Mouse (Mus musculus) limb, embryonic 15.5 days (tissue): ENCODE results near the gene Rheb. TPM values are rescaled to one million over a fixed set of nuclear protein-coding genes. Genes with fewer than 3 reads are reported as not detected.
"Not testable (repeated sequence)": the region's sequence is repeated elsewhere in the genome, so short reads cannot be mapped to it uniquely, and the experiment has no call there.

Source experiments
- ATAC-seq: fragments of 200-750 bp; cut with Nextera tagmentation; 2 replicates; pipeline ENCODE4 v1.8.0; 2017; ENCODE audit warnings: low read depth, moderate TSS enrichment; ENCODE audit not compliant: insufficient number of reproducible peaks, low FRiP score, low TSS enrichment
- H3K27ac ChIP-seq: fragments of 300-500 bp; sonication (generic); 2 replicates; pipeline ENCODE4 v1.5.1; 2015; ENCODE audit warnings: moderate library complexity, mild to moderate bottlenecking, inconsistent platforms
- H3K27me3 ChIP-seq: fragments of 300-500 bp; sonication (generic); 2 replicates; pipeline ENCODE4 v1.6.1; 2015; ENCODE audit warnings: inconsistent platforms
- H3K36me3 ChIP-seq: fragments of 300-500 bp; sonication (generic); 2 replicates; pipeline ENCODE4 v1.6.1; 2015; ENCODE audit warnings: inconsistent platforms
- H3K4me1 ChIP-seq: fragments of 300-500 bp; sonication (generic); 2 replicates; pipeline ENCODE4 v1.6.1; 2015; ENCODE audit warnings: inconsistent platforms
- H3K4me2 ChIP-seq: fragments of 300-500 bp; sonication (generic); 2 replicates; pipeline ENCODE4 v1.6.1; 2015; ENCODE audit warnings: mild to moderate bottlenecking, inconsistent platforms
- H3K4me3 ChIP-seq: fragments of 300-500 bp; sonication (generic); 2 replicates; pipeline ENCODE4 v1.5.1; 2015; ENCODE audit warnings: mild to moderate bottlenecking, inconsistent platforms
- H3K9ac ChIP-seq: fragments of 300-500 bp; sonication (generic); 2 replicates; pipeline ENCODE4 v1.6.1; 2015; ENCODE audit warnings: inconsistent platforms
- H3K9me3 ChIP-seq: fragments of 300-500 bp; sonication (generic); 2 replicates; pipeline ENCODE4 v1.6.1; 2016; ENCODE audit warnings: inconsistent platforms
- WGBS: fragments of 180-500 bp; shearing (Covaris S2); methylation state at CpG from one replicate; pipeline ENCODE4 v1.1.7; 2015; 5-methylcytosine and 5-hydroxymethylcytosine counted together
- polyA plus RNA-seq: library from polyadenylated mRNA; unstranded; fragments of >200 nt; fragmentation: Nextera tagmentation; extraction: Ambion mirVana; gene quantifications from 2 replicates; pipeline ENCODE4 v1.2.1, GENCODE M21; 2015

Rheb gene
- polyA plus RNA-seq, 1 experiment from 2014 or later, result 228 TPM

- no peak for ATAC-seq
- Histone ChIP-seq H3K36me3 (peaks cover 23% of the 10 kb centered on the region), H3K4me3 (no peak overlapping the region), H3K27me3 (no peaks in the 10 kb centered on the region), H3K9me3 (no peaks in the 10 kb centered on the region), H3K9ac (no peak overlapping the region), H3K27ac (no peak overlapping the region), H3K4me1 (no peaks in the 10 kb centered on the region), H3K4me2 (no peak overlapping the region)
- 78% methylated on average over 12 of the region's 12 CpGs for WGBS
These were observed 21.4 kb upstream of the Rheb start for GRCm38 (mm10) chr5:24863804-24864203.

DNA sequence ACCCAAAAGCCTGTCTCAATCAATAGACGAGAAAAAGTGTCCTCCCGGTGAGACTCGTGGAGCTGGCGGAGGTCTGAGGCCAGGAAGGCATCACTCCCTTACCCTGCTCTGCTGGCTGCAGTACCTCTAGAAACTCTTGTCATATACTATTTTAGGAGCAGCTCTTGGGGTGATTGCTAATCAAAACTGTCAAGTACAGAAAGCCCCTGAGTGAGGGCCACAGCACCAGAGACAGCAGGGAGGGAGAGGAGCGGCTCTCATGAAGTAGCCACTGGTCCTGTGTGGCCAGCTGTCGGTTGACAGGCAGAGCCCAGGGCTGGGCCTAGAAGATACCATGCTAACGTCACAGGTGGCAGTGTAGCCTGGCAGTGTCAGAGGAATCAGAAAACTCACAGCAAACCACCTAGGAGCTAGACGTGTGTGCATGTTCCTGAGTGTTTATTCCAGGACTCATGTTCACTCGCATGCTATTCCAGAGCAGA lies 19.1 kb upstream of the Rheb start:
- ATAC-seq, result no peak
- Histone ChIP-seq H3K27me3 (no peaks in the 10 kb centered on the region), H3K4me1 (no peaks in the 10 kb centered on the region), H3K27ac (peak overlapping the region; percentile 22; the same call in 1 of the 2 replicates), H3K4me3 (no peak overlapping the region), H3K9ac (no peak overlapping the region), H3K9me3 (no peaks in the 10 kb centered on the region), H3K36me3 (peaks cover 19% of the 10 kb centered on the region), H3K4me2 (no peak overlapping the region)
- WGBS, result 84% methylated on average over 9 of the region's 9 CpGs

DNA sequence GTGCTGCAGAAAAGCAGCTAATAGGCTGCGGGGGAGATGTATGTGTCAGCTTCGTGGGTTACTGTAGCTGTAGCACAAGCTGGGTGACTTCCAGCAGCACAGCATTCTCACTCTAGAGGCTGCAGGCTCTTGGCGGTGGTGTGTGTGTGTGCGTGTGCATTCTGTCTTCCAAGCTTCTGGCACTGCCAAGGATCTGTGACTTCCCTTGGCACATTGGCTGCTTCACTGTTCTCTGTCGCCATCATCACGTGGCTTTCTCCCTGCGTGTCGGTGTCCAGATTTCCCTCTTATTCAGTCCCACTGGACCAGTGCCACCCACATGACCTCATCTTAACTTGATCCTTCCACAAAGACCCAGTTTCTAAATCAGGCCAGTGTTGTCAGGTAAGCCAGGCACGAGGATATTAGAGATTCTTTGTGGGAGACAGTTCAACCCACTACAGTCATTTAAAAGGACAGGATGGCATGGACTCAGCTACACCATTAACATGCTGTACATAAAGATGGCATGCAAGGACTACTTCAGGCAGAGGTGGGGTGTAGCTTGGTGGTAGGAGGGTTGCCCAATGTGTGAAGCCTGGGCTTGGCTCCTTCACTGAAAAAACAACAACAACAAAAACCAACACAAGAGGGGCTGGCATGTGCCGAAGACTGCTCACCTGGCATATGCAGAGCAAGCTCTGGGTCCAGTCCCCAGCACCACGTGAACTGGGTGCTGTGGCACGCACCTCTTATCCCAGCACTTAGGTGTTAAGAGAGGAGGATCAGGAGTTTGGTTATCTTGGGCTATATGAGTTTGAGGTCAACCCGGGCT lies 18.4 kb upstream of the Rheb start:
- WGBS, result 74% methylated on average over 13 of the region's 13 CpGs
- H3K4me1 ChIP-seq, result no peaks in the 10 kb centered on the region
- H3K27me3 ChIP-seq, result no peaks in the 10 kb centered on the region
- H3K4me2 ChIP-seq, result no peak overlapping the region
- H3K27ac ChIP-seq, result no peak overlapping the region
- no peaks in the 10 kb centered on the region for H3K9me3 ChIP-seq
- no peak overlapping the region for H3K4me3 ChIP-seq
- peaks cover 16% of the 10 kb centered on the region for H3K36me3 ChIP-seq
- no peak overlapping the region for H3K9ac ChIP-seq
- no peak for ATAC-seq

DNA sequence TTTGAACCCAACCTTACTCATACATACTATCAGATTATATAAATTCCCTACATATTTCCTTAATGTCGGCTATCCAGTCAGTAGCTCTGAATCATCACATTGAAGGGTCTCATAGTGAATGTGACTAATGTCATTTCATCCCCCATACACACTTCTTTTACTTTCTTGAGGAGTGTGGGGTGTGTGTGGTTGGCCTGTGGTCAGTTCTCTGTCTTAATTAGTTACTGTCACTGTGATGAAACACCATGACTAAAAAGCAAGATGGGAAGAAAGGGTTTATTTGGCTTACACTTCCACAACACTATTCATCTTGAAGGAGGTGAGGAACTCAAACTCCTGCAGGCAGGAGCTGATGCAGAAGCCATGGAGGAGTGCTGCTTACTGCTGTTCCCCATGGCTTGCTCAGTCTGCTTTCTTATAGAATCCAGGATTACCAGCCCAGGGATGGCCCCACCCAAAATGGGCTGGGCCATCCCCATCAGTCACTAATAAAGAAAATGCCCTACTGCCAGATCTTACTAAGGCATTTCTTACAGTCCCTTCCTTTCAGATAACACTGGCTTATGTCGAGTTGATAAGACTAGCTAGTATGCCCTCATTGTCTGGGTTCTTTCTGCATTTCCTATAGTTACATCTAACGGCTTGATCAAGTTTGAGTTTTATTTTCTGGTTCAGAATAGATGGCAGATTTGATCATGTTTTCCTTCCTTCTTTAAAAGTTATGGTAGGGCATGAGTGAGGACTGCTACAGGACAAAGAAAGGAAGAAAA lies 17.5 kb upstream of the Rheb start:
- H3K27me3 ChIP-seq, result no peaks in the 10 kb centered on the region
- H3K4me2 ChIP-seq, result no peak overlapping the region
- no peaks in the 10 kb centered on the region for H3K9me3 ChIP-seq
- no peak overlapping the region for H3K9ac ChIP-seq
- WGBS, result 80% methylated on average over 3 of the region's 3 CpGs
- H3K36me3 ChIP-seq, result peaks cover 16% of the 10 kb centered on the region
- no peaks in the 10 kb centered on the region for H3K4me1 ChIP-seq
- no peak overlapping the region for H3K4me3 ChIP-seq
- no peak for ATAC-seq
- no peak overlapping the region for H3K27ac ChIP-seq

GRCm38 (mm10) chr5:24854827-24855600 lies 12.6 kb upstream of the Rheb start:
- no peak overlapping the region for H3K4me3 ChIP-seq
- H3K27ac ChIP-seq, result no peak overlapping the region
- H3K4me2 ChIP-seq, result no peak overlapping the region
- WGBS, result 74% methylated on average over 3 of the region's 3 CpGs
- H3K36me3 ChIP-seq, result no peaks in the 10 kb centered on the region
- no peaks in the 10 kb centered on the region for H3K27me3 ChIP-seq
- H3K9me3 ChIP-seq, result no peaks in the 10 kb centered on the region
- no peaks in the 10 kb centered on the region for H3K4me1 ChIP-seq
- H3K9ac ChIP-seq, result no peak overlapping the region
- ATAC-seq, result no peak

DNA sequence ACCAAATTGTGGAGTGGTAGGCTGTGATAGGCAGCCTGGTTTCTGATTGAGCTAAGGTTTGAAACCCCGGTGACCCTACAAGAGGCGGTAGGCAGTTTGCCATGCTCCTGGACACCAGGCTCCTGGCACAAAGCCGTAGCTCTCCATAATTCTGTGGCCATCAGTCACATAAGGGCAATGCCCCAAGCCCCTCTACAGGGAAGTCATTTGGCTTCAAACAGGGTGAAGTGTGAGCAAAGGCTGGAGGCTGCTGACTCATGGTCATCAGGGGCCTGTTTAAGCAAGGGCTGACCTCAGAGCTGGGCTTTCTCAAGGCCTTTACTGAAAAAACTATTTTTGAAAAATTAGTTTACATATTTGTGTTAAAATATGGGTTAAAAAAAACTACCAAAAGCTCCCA lies 11.8 kb upstream of the Rheb start:
- H3K27me3 ChIP-seq, result no peaks in the 10 kb centered on the region
- H3K9me3 ChIP-seq, result no peaks in the 10 kb centered on the region
- no peak overlapping the region for H3K27ac ChIP-seq
- H3K4me1 ChIP-seq, result no peaks in the 10 kb centered on the region
- no peaks in the 10 kb centered on the region for H3K36me3 ChIP-seq
- WGBS, result 89% methylated on average over 3 of the region's 3 CpGs
- ATAC-seq, result no peak
- no peak overlapping the region for H3K4me3 ChIP-seq
- H3K4me2 ChIP-seq, result no peak overlapping the region
- no peak overlapping the region for H3K9ac ChIP-seq

- H3K4me3 ChIP-seq, H3K4me1 ChIP-seq, ATAC-seq, H3K9me3 ChIP-seq, H3K27me3 ChIP-seq, H3K4me2 ChIP-seq, H3K9ac ChIP-seq, H3K27ac ChIP-seq, H3K36me3 ChIP-seq: not testable (repeated sequence)
- WGBS, result 85% methylated on average over 14 of the region's 14 CpGs
These were observed 5.8 kb upstream of the Rheb start for GRCm38 (mm10) chr5:24848261-24848660.

DNA sequence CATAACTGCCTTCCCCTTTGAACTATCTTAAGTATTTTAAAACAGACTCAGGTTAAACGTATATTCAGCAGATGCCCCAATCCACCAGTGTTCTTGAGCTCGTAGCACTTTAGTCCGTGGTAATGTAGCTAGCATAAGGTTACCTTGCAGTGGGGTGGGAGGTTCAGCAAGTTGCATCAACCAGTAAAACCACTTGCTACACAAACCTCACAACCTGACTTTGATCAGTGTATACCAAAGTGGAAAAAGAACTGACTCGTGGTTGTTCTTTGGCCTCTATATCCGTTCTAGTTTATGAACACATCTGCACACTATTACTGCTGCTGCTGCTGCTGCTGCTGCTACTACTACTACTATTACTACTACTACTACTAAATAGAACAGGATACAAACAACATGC lies 1.4 kb upstream of the Rheb start:
- Histone ChIP-seq H3K36me3 (no peaks in the 10 kb centered on the region), H3K9me3 (no peaks in the 10 kb centered on the region), H3K27me3 (no peaks in the 10 kb centered on the region), H3K27ac (no peak overlapping the region), H3K4me2 (no peak overlapping the region), H3K4me1 (peaks cover 19% of the 10 kb centered on the region), H3K9ac (no peak overlapping the region), H3K4me3 (no peak overlapping the region)
- no peak for ATAC-seq
- WGBS, result 70% methylated on average over 5 of the region's 5 CpGs

- H3K9me3 ChIP-seq, result no peaks in the 10 kb centered on the region
- peak overlapping the region; percentile 99 for H3K27ac ChIP-seq
- peak overlapping the region; percentile 96 for H3K4me3 ChIP-seq
- no peaks in the 10 kb centered on the region for H3K27me3 ChIP-seq
- no peaks in the 10 kb centered on the region for H3K36me3 ChIP-seq
- peaks cover 19% of the 10 kb centered on the region for H3K4me1 ChIP-seq
- H3K9ac ChIP-seq, result peak overlapping the region; percentile 33; the same call in 1 of the 2 replicates
- ATAC-seq, result peak; percentile 0; the same call in 1 of the 2 replicates
- 1% methylated on average over 21 of the region's 21 CpGs for WGBS
- peak overlapping the region; percentile 70 for H3K4me2 ChIP-seq
These were observed 665 bp upstream of the Rheb start for GRCm38 (mm10) chr5:24843103-24843475.

GRCm38 (mm10) chr5:24841662-24842273 lies 656 bp downstream of the Rheb start:
- ATAC-seq, result no peak
- Histone ChIP-seq H3K36me3 (no peaks in the 10 kb centered on the region), H3K4me2 (peak overlapping the region; percentile 67), H3K9ac (peak overlapping the region; percentile 93), H3K27ac (peak overlapping the region; percentile 99), H3K27me3 (no peaks in the 10 kb centered on the region), H3K9me3 (no peaks in the 10 kb centered on the region), H3K4me1 (peaks cover 24% of the 10 kb centered on the region), H3K4me3 (peak overlapping the region; percentile 96)
- WGBS, result 0% methylated on average over 50 of the region's 50 CpGs

DNA sequence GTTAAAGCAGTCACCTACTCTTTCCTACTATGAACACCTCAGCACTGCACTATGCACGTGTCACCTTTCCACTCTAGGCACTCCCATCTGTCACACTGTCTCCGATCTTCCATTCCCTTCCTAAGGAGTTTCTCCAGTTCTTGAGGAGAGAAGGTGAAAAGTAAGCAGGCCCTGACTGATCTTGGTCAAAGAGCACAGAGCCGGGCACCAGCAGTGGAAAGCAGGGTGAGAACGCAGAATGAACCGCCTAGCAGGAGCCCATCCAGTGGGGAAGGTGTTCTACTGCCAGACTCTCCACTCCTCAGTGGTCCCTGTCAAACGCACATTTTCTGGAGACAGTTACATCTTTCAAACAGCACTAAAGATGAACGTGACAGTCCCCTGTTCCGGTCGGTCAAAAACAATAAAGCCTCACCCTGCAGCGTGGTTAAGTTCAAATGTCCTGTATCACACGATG lies 1.4 kb downstream of the Rheb start:
- peak overlapping the region; percentile 99 for H3K27ac ChIP-seq
- H3K4me3 ChIP-seq, result peak overlapping the region; percentile 96
- peak overlapping the region; percentile 67 for H3K4me2 ChIP-seq
- H3K36me3 ChIP-seq, result no peaks in the 10 kb centered on the region
- H3K4me1 ChIP-seq, result peaks cover 24% of the 10 kb centered on the region
- no peaks in the 10 kb centered on the region for H3K9me3 ChIP-seq
- WGBS, result 14% methylated on average over 11 of the region's 11 CpGs
- no peak for ATAC-seq
- no peaks in the 10 kb centered on the region for H3K27me3 ChIP-seq
- peak overlapping the region; percentile 93 for H3K9ac ChIP-seq
